Mouse (Mus musculus) stomach, postnatal 0 days (tissue): ENCODE data around the gene AW011738. TPM values are rescaled to one million over a fixed set of nuclear protein-coding genes. Genes with fewer than 3 reads are reported as not detected.

Experiments
- ATAC-seq: fragments of 200-750 bp; cut with Nextera tagmentation; 2 replicates; pipeline ENCODE4 v1.8.0; 2017; ENCODE audit not compliant: low FRiP score, low TSS enrichment
- DNase-seq: peaks from one replicate; pipeline ENCODE4 v3.0.0-alpha.2; 2016; ENCODE audit warnings: low spot score
- H3K27ac ChIP-seq: fragments of 300-500 bp; sonication (generic); replicated peaks from 2 replicates; pipeline ENCODE4 v1.5.1; 2014; ENCODE audit warnings: mild to moderate bottlenecking, control low read depth
- H3K27me3 ChIP-seq: fragments of 300-500 bp; sonication (generic); 2 replicates; pipeline ENCODE4 v1.6.1; 2014; ENCODE audit warnings: low read length; ENCODE audit not compliant: control insufficient read depth, insufficient read depth
- H3K36me3 ChIP-seq: fragments of 300-500 bp; sonication (generic); 2 replicates; pipeline ENCODE4 v1.6.1; 2014; ENCODE audit warnings: low read length, mixed read lengths; ENCODE audit not compliant: control insufficient read depth, insufficient read depth
- H3K4me1 ChIP-seq: fragments of 300-500 bp; sonication (generic); replicated peaks from 2 replicates; pipeline ENCODE4 v1.6.1; 2014; ENCODE audit warnings: antibody characterized with exemption; ENCODE audit not compliant: control insufficient read depth, insufficient read depth
- H3K4me2 ChIP-seq: fragments of 300-500 bp; sonication (generic); replicated peaks from 2 replicates; pipeline ENCODE4 v1.6.1; 2014; ENCODE audit warnings: low read depth, mild to moderate bottlenecking, control low read depth, moderate library complexity
- H3K4me3 ChIP-seq: fragments of 300-500 bp; sonication (generic); 2 replicates; pipeline ENCODE4 v1.5.1; 2014; ENCODE audit warnings: low read depth, low read length, control low read depth
- H3K9ac ChIP-seq: fragments of 300-500 bp; sonication (generic); 2 replicates; pipeline ENCODE4 v1.6.1; 2014; ENCODE audit warnings: mild to moderate bottlenecking, low read length, control low read depth, mixed read lengths
- H3K9me3 ChIP-seq: fragments of 300-500 bp; sonication (generic); 2 replicates; pipeline ENCODE4 v1.6.1; 2016; ENCODE audit warnings: low read length; ENCODE audit not compliant: control insufficient read depth
- CTCF ChIP-seq: IDR thresholded peaks from 2 replicates; pipeline ENCODE4 v1.5.1; 2016; ENCODE audit warnings: antibody characterized with exemption, low read depth, mild to moderate bottlenecking, moderate library complexity
- EP300 ChIP-seq: optimal IDR thresholded peaks from 2 replicates; pipeline ENCODE3; 2016; ENCODE audit warnings: antibody characterized with exemption
- WGBS: fragments of 180-500 bp; shearing (Covaris S2); extraction: QIAGEN DNeasy Blood & Tissue Kit; methylation state at CpG from one replicate; pipeline ENCODE4 v1.1.7; 2014; 5-methylcytosine and 5-hydroxymethylcytosine counted together
- polyA plus RNA-seq: library from polyadenylated mRNA; unstranded; fragments of >200 nt; fragmentation: Nextera tagmentation; extraction: Ambion mirVana; gene quantifications from 2 replicates; pipeline ENCODE4 v1.2.1, GENCODE M21; 2015

Gene AW011738
- polyA plus RNA-seq, 1 experiment from 2014 or later = 1.2 TPM

DNA sequence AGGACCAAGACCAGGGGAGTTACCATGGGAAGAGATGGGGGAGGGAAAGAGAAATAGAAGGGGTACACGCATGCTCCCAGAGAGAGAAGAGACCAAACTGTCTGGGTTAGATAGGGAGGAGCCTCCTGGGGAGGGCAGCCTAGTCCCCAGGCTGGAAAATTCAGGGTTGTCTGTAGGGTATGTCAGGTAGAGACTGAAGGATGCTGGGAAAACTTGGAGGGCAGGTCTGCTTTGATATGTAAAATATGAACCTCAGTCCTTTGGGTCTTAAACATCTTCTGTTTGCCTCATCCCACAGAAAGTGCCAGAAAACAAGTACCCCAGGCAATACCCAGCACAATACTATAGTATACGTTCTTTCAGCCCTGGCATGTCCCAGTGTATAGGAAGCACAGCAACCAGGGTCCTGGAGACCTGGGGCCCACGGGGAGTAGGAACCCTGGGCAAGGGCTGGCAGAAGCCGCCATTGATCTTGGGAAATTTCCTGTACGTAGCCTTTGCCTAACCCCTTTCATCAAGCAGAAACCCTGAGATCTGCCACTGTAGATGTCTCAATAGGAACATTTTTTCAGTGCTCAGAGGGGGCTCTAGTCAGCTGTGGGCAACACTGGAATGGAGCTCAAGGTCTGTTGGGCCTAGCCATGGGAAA is 14.8 kb upstream of the AW011738 start:
- no peaks in the 10 kb centered on the region for H3K9me3 ChIP-seq
- no peak overlapping the region for H3K27ac ChIP-seq
- H3K36me3 ChIP-seq = no peaks in the 10 kb centered on the region
- no peak for ATAC-seq
- H3K9ac ChIP-seq = no peak overlapping the region
- H3K4me1 ChIP-seq = peaks cover 9% of the 10 kb centered on the region; the same call in 1 of the 2 replicates
- TF ChIP-seq CTCF (no peak), EP300 (no peak)
- 77% methylated on average over 5 of the region's 5 CpGs for WGBS
- H3K4me3 ChIP-seq = no peak overlapping the region
- H3K27me3 ChIP-seq = no peaks in the 10 kb centered on the region
- no peak for DNase-seq
- H3K4me2 ChIP-seq = no peak overlapping the region

DNA sequence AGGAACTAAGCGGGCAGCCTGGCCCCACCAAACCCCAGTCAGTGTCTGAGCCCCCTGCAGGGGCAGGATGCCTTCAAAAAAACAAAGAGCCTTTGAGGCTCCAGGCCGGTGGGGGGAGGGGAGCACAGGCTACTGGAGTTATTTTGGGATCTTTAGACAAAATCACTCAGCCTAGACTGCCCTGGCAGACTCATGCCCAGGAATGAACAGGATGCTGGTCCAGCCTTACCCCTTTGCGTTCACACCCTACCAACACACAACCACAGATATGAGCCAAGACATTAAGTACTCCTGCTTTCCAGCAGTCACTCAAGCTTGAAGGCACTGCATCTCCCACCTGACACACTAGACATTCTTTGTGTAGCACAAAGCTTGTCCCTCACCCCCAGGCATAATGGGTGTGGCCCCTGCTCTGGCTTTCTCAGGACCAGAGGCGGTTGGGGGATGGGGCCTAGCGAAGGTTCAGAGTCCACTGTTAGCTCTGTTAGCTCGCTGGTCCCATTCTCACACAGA is 14.2 kb upstream of the AW011738 start:
- no peak overlapping the region for H3K4me2 ChIP-seq
- H3K9ac ChIP-seq = no peak overlapping the region
- DNase-seq = peak; percentile 84
- WGBS = 42% methylated on average over 6 of the region's 6 CpGs
- no peaks in the 10 kb centered on the region for H3K36me3 ChIP-seq
- H3K27ac ChIP-seq = no peak overlapping the region
- H3K4me3 ChIP-seq = no peak overlapping the region
- no peaks in the 10 kb centered on the region for H3K27me3 ChIP-seq
- no peak for TF ChIP-seq EP300
- TF ChIP-seq CTCF = no peak
- ATAC-seq = peak; percentile 60
- peaks cover 9% of the 10 kb centered on the region; the same call in 1 of the 2 replicates for H3K4me1 ChIP-seq
- H3K9me3 ChIP-seq = no peaks in the 10 kb centered on the region

DNA sequence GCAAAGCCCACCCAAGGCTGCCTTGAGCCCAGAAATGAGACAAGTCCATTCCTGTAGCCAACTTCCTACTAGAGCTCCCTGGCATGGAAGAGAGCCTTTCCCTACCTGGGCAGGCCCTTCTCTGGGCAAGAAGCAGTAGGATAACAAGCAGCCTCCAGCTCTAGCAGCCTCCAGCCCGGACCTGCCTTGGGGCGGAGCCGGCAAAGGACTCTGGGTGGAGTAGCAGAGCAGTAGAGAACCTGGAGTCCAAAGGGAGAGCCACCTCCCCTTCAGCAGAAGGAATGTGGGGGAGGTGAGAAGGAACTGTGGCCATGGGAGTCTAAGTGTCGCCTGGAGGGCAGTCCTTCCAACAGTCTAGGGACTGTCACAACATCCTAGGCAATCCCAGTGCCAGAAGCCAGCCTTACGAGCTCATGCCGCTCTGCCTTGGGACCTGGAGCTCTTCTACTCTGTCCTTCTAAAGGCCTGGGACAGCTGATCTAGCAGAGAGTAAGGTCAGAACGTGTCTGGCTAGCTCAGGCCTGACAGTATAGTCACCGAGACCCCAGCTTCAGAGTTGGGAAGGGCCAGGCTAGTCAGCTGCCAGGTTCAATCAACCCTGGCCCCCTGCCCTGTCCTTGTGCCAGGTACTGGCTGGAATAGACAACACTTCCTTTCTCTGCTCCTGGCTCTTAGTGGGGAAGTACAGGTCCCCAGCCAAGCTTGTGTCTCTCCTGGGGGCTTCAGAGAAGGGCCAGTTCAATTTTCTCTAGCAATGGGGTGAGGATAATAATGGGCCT is 10.5 kb upstream of the AW011738 start:
- peaks cover 14% of the 10 kb centered on the region for H3K4me1 ChIP-seq
- H3K36me3 ChIP-seq = no peaks in the 10 kb centered on the region; the same call in 1 of the 2 replicates
- H3K4me3 ChIP-seq = no peak overlapping the region
- H3K27ac ChIP-seq = peak overlapping the region; percentile 87
- H3K27me3 ChIP-seq = no peaks in the 10 kb centered on the region
- 36% methylated on average over 8 of the region's 8 CpGs for WGBS
- no peak overlapping the region; the same call in 1 of the 2 replicates for H3K9ac ChIP-seq
- DNase-seq = peak; percentile 83
- TF ChIP-seq CTCF (peak; percentile 21; the same call in 1 of the 2 replicates), EP300 (no peak)
- 0 out of 2 replicates have a peak overlapping the region, but pooled peaks have one; percentile 11 for H3K4me2 ChIP-seq
- H3K9me3 ChIP-seq = no peaks in the 10 kb centered on the region
- peak; percentile 77 for ATAC-seq

DNA sequence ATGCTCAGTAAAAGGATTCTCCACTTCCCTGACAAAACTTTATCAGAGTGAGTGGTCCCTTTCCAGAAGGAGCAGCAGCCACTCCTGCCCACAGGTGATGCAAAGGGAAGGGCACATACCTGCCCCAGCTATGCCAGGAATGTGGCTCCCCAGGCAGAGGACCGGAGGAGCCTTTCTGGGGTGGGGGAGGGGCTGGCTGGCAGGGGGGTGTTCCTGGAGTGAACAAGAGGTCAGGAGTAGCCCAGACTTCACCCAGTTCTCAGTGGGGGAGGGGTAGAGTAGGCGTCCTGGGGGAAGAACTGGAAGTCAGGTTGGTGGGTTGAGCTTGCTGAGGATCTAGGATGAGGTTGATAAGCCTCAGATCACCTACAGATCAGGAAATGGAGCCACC is 9.9 kb upstream of the AW011738 start:
- Histone ChIP-seq H3K9me3 (no peaks in the 10 kb centered on the region), H3K4me1 (peaks cover 14% of the 10 kb centered on the region), H3K4me3 (no peak overlapping the region), H3K9ac (no peak overlapping the region), H3K27ac (peak overlapping the region; percentile 87), H3K4me2 (0 out of 2 replicates have a peak overlapping the region, but pooled peaks have one; percentile 11), H3K36me3 (no peaks in the 10 kb centered on the region; the same call in 1 of the 2 replicates), H3K27me3 (no peaks in the 10 kb centered on the region)
- DNase-seq (peak; percentile 52), ATAC-seq (no peak)
- TF ChIP-seq EP300 = no peak
- TF ChIP-seq CTCF = no peak
- WGBS = 29% methylated on average over 2 of the region's 2 CpGs

DNA sequence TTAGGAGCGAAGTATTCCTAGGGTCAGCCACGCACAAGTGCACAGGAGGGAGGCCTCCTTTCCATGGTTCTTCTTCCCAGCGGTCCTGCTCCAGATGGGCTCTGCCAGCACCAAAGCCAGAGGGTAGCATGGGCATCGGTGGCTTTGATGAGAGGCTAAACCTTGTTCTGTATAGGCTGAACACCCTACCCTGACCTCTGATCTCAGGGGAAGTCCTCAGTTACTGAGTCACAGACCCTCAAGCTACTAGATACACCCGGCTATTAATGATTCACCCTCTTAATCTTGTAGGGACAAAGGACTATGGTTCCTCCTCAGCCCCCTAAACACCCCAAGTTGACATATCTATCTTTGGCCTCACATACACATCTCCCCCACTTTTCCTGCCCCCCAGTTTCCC is 9.2 kb upstream of the AW011738 start:
- Histone ChIP-seq H3K9me3 (no peaks in the 10 kb centered on the region), H3K27me3 (no peaks in the 10 kb centered on the region), H3K4me2 (no peak overlapping the region), H3K36me3 (no peaks in the 10 kb centered on the region; the same call in 1 of the 2 replicates), H3K27ac (peak overlapping the region; percentile 24; the same call in 1 of the 2 replicates), H3K9ac (no peak overlapping the region), H3K4me3 (no peak overlapping the region), H3K4me1 (peaks cover 14% of the 10 kb centered on the region)
- ATAC-seq = no peak
- WGBS = 67% methylated on average over 5 of the region's 5 CpGs
- no peak for TF ChIP-seq CTCF
- no peak for TF ChIP-seq EP300
- DNase-seq = no peak
